Mouse (Mus musculus): ENCODE measurements around the gene Cntrob.

DNA sequence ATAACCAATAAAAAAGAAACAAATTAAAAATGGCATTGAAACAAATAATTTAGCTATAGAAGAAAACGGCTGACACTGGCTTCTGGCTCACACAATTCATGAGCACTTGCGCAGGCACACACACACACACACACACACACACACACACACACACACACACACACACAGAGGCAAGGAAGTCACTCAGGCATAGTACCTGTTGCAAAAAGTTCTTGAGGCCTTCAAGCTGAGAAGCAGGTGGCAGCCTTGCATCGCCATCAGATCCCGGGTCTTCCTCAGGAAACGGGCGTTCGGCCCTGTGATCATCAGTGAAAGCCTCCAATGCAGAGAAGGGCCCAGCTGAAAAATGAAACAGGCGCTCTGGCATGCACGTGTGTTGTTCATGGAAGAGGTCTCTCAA is 18.3 kb downstream of the Cntrob start:
- TF ChIP-seq CTCF (IDR thresholded peaks at IDR 0.05; ENCODE audit: low read depth): no peak
- TF ChIP-seq EP300 (IDR thresholded peaks at IDR 0.05; ENCODE audit: low read depth): no peak
